Mouse (Mus musculus) CD4-positive helper T cell, adult 2 months (primary cell): Measurements from ENCODE around the gene Prkcd.

Experiments used
- DNase-seq: peaks from one replicate; pipeline ENCODE4 v3.0.0-alpha.2; 2012; ENCODE audit warnings: low read depth, missing footprints, low spot score

Prkcd gene

GRCm38 (mm10) chr14:30575791-30576190 lies 50.2 kb downstream of the Prkcd start:
- DNase-seq, result no peak

- peak; percentile 70 for DNase-seq
These were observed 51.9 kb downstream of the Prkcd start for GRCm38 (mm10) chr14:30573983-30574584.

- no peak for DNase-seq
These were observed 52.8 kb downstream of the Prkcd start for GRCm38 (mm10) chr14:30573235-30573634.

DNA sequence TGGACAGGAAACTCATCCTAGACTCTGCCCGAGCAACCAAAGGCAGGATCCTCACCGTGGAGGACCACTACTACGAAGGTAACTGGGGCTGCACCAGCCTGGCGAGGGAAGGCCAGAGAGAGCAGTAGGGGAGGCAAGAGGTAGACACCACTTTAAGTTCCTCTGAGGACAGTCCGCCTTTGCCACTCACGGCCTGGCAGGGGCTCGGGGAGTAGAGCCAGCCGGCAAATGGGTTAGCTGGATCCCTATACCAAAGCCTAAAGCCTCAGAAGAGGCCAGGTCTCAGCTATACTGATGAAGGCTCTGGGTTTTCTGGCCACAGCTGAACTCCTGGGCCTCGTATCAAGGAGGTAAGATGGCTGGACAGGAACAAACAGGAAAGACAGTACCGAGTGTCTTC lies 53.8 kb downstream of the Prkcd start:
- DNase-seq, result no peak

DNA sequence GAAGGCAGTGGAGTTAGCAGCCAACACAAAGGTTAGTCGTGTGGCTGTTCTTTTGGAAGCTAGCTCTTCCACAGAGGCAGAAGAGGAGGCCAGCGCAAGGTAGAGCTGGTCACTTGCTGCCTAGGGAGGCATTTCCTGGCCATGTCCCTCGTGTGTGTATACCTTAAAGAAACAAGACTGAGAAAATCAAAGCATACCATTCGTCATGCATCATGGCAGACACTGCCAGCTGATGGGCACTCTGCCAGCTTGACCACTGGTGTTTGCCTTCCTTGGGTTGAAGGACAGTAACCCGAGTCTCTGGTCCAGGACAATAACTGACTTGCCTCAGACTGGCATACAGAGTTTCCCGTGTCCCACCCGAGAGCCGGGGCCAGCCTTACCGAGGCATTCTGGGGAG lies 55.7 kb downstream of the Prkcd start:
- DNase-seq, result no peak

DNA sequence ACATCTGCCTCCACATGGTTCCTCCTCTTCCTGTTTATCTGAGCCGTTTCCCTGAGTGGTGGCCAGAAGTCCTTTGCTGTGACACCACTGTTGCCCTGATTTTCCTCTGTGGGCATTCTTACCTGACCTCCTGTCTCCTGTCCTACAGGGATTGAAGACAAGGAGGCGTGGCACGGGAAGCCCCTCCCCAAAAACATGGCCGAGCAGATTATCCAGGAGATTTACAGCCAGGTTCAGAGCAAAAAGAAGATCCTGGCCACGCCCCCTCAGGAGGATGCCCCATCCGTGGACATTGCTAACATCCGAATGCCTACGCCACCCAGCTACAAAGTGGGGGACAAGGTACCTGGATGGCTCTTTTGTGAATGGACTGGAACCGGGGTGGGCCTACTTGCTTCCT lies 58.0 kb downstream of the Prkcd start:
- no peak for DNase-seq

GRCm38 (mm10) chr14:30566317-30566716 lies 59.7 kb downstream of the Prkcd start:
- DNase-seq, result no peak

DNA sequence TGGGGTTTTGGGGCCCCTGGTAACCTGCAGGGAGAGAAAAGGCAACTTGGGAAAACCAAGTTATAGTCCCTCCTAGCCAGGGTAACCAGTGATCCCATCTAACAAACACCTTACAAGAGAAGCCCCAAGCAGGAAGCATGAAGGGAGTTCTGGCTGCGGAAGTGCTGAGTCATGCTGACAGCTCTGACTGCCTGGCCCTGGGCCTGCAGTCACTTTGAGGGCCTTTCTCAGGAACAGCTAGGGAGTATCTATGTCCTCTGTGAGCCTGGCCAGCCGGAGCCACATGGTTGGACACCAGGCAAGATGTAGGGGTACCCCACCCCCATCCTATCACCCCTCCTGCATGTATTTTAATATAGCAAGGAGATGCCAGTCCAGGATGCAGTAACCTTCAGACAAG lies 61.6 kb downstream of the Prkcd start:
- no peak for DNase-seq

- DNase-seq, result no peak
These were observed 63.7 kb downstream of the Prkcd start for GRCm38 (mm10) chr14:30562343-30562742.

DNA sequence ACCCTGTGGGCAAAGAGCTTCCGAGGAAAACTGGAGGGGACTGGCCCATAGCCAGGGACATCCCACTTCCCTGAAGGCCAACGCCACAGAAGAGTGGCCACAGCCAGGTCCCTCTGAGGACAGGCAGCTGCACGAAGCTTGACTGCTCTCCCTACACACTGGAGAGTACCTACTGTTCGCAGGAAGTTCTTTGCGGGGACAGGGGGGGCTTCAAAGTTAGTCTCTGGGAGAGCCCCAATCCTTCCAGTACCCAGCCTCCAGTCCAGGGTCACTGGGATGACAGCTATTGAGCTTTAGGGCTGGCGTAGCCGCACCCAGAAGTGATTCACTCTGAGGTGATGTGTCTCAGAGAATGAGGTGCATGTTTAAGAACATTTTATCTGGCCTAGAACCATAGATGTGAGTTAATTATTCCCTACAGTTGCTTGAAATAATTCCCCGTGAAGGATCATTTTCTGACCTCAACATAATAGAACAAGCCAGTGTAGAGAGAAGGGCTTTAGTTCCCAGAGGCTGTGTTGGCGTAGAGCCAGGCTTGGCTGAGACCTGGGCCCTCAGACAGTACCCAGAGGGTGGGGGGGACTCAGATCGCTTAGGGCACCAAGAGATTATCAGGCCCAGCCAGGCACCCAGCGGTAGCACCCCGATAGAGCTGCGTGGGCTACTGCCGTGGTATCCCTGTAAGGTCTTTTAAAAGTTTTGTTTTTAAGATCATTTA lies 64.4 kb downstream of the Prkcd start:
- DNase-seq, result no peak

GRCm38 (mm10) chr14:30560803-30561389 lies 65.1 kb downstream of the Prkcd start:
- DNase-seq, result no peak

- DNase-seq, result no peak
These were observed 66.6 kb downstream of the Prkcd start for GRCm38 (mm10) chr14:30559321-30559850.

GRCm38 (mm10) chr14:30557730-30558129 lies 68.3 kb downstream of the Prkcd start:
- DNase-seq, result no peak

GRCm38 (mm10) chr14:30556651-30557050 lies 69.4 kb downstream of the Prkcd start:
- DNase-seq, result no peak

GRCm38 (mm10) chr14:30553185-30553584 lies 72.8 kb downstream of the Prkcd start:
- no peak for DNase-seq

- DNase-seq, result no peak
These were observed 74.0 kb downstream of the Prkcd start for GRCm38 (mm10) chr14:30551981-30552380.

GRCm38 (mm10) chr14:30551509-30551908 lies 74.5 kb downstream of the Prkcd start:
- no peak for DNase-seq

DNA sequence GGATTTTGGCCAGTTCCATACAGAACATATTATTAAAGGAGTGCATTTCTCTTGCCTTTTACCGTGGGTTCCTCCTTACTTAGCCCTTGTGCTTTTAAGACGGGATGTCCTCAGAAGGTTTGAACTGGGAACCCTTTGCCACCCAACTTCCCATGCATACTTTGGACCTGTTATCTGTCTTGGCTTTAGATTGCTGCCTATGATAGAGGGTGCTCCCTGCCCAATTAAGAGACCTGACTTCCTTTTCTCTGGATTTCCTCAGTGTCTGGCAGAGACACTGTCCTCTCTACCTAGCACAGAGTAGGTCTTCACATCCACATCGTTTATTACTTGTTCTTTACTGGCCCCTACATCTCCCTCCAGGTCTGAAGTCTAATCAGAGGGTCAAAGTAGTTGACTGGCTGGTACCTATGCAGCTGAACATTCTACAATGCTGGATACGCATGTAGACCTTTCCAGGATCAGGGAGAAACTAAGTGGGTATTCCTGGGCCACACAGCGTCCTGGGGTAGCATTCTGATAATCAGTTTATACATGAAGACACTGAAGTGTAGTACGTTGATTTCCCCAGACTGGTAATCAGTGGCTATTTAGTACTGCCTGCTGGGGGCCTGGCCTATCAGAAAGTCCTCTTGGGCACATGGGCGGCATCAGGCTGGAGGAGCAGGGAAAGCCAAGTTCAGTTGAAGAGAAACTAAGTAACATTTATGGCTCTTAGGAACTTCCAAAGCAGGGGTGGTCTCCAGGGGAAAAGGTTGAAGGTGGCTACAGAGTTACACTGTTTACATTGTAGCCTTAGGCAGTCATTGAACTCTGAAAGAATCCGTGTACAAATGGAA lies 75.6 kb downstream of the Prkcd start:
- DNase-seq, result no peak

DNA sequence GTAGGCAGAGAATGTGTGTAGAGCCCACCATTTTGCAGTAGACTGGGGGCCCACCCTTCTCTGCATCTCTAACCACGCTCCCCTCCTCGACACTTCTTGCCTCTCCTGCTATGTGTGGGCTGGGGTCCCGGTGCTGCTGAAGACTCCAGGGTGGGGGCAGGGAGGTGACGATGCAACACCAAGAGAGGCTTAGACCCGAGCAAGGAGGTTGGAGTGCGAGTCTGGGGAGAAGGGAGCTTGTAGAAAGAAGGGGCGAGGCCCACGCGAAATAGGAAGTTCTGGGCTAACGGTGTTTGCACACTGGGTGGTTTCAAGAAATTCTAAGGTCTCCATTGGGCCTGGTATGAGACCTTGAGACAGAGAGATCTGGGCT lies 76.2 kb downstream of the Prkcd start:
- DNase-seq, result peak; percentile 25

DNA sequence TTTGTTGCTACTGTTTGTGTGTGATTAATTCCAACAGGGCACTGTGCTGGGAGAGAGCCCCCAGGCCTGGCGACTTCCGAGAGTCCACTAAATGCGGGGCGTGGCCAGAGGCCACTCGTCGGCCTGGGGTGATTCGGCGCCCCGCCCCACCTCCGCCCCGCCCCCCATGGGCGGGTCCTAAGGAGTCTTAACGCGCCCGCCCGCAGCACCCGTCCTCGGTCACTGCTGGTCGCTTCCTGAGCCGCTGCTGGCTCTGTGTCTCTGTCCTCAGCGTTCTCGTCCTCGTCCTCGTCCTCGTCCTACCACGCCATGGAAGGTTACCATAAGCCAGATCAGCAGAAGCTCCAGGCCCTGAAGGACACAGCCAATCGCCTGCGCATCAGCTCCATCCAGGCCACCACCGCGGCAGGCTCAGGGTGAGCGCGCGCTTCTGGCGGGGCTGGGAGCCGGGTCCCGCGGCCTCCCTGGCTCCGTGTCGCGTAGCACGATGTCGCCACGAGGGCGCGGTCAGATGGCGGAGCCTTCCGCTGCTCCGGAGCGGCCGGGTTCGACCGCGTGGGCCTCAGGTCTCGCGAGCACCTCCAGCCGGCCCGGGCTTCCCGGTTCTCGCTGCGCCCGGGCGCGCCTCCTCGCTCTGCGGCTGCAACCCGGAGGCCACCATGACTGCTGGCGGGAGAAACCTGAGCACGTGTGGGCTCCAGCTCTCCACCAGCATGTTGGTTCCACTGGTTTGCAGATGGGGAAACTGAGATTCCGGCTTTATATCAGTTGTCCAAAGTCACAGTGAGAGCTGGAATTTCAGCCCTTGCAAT lies 76.8 kb downstream of the Prkcd start:
- peak; percentile 92 for DNase-seq

DNA sequence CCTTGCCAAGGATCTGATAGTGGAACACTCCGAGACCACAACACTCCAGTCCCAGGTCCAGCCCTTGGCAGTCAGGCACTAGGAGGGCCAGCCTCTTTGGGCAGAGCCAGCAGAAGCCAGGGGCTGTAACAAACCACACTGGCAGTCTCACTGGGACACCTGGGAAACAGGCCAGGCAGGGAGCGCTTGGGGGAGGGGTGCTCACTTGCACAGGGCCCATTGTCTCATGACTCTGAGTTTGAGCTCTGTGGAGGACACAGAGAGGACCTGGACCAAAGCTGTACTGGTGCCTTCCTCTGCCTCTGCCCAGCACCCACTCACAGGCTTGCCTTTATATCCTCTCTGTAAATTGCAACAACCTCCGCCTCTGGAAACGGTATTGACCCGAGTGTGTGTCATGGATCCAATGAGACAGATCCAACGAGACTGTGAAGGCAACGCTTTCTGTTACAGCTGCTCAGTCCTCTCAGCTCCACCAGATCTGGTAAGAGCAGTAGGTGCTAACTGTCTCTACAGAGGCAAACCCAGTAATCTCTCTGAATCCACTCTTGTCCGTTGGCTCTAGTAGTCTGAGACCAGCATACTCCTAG lies 77.8 kb downstream of the Prkcd start, which contains the start of gene Tkt:
Gene Tkt, plus strand, starts transcription at position 229 of the 590 bp plus-strand sequence.
- DNase-seq, result no peak
